Mouse (Mus musculus): ENCODE data around the gene Os9. TPM values are rescaled to one million over a fixed set of nuclear protein-coding genes. Genes with fewer than 3 reads are reported as not detected.
"Not testable (repeated sequence)": the region's sequence is repeated elsewhere in the genome, so short reads cannot be mapped to it uniquely, and the experiment has no call there.

Os9 gene
- total and polyA plus RNA-seq, 3 experiments: 55.4 to 126 (median 99.7) TPM

- Histone ChIP-seq H3K4me3 (ENCODE audit: low read depth, low read length) (no peak overlapping the region), H3K4me1 (ENCODE audit: insufficient read depth, low read depth, low read length) (peaks cover 21% of the 10 kb centered on the region), H3K27me3 (ENCODE audit: insufficient read depth, low read length) (no peaks in the 10 kb centered on the region), H3K36me3 (replicated peaks) (no peaks in the 10 kb centered on the region), H3K9me3 (replicated peaks) (peaks cover 8% of the 10 kb centered on the region)
- TF ChIP-seq CTCF (IDR thresholded peaks at IDR 0.05; ENCODE audit: low read depth, low read length): no peak
- TF ChIP-seq TAL1 (conservative IDR thresholded peaks at IDR 0.05; ENCODE audit: low read depth, low read length): no peak
- no peak for TF ChIP-seq GATA2 (IDR thresholded peaks at IDR 0.05; ENCODE audit: borderline replicate concordance, low read depth, low read length)
- no peak for TF ChIP-seq POLR2AphosphoS5 (IDR thresholded peaks at IDR 0.05; ENCODE audit: insufficient replicate concordance, low read depth, low read length)
- TF ChIP-seq GATA1 (IDR thresholded peaks at IDR 0.05; ENCODE audit: borderline replicate concordance, low read length): no peak
- no peak for DNase-seq (ENCODE audit: low spot score)
- no peak for ATAC-seq (ENCODE audit: extremely low read depth, insufficient number of reproducible peaks, low FRiP score, poor library complexity, severe bottlenecking)
Measured at GRCm38 (mm10) chr10:127156511-127156910, 35.6 kb upstream of the Os9 start.

GRCm38 (mm10) chr10:127156089-127156488 is 35.2 kb upstream of the Os9 start:
- DNase-seq (ENCODE audit: low spot score) (no peak), ATAC-seq (ENCODE audit: extremely low read depth, insufficient number of reproducible peaks, low FRiP score, poor library complexity, severe bottlenecking) (no peak)
- Histone ChIP-seq H3K36me3 (replicated peaks) (no peaks in the 10 kb centered on the region), H3K9me3 (replicated peaks) (peaks cover 8% of the 10 kb centered on the region), H3K4me1 (ENCODE audit: insufficient read depth, low read depth, low read length) (peaks cover 21% of the 10 kb centered on the region), H3K27me3 (ENCODE audit: insufficient read depth, low read length) (no peaks in the 10 kb centered on the region), H3K4me3 (ENCODE audit: low read depth, low read length) (no peak overlapping the region)
- TF ChIP-seq CTCF (IDR thresholded peaks at IDR 0.05; ENCODE audit: low read depth, low read length) (no peak), POLR2AphosphoS5 (IDR thresholded peaks at IDR 0.05; ENCODE audit: insufficient replicate concordance, low read depth, low read length) (no peak), TAL1 (conservative IDR thresholded peaks at IDR 0.05; ENCODE audit: low read depth, low read length) (no peak), GATA2 (IDR thresholded peaks at IDR 0.05; ENCODE audit: borderline replicate concordance, low read depth, low read length) (no peak), GATA1 (IDR thresholded peaks at IDR 0.05; ENCODE audit: borderline replicate concordance, low read length) (no peak)

- H3K27me3 ChIP-seq (ENCODE audit: insufficient read depth, low read length): no peaks in the 10 kb centered on the region
- peaks cover 18% of the 10 kb centered on the region for H3K4me1 ChIP-seq (ENCODE audit: insufficient read depth, low read depth, low read length)
- ATAC-seq (ENCODE audit: extremely low read depth, insufficient number of reproducible peaks, low FRiP score, poor library complexity, severe bottlenecking) (no peak), DNase-seq (ENCODE audit: low spot score) (no peak)
- H3K9me3 ChIP-seq (replicated peaks): peaks cover 8% of the 10 kb centered on the region
- H3K36me3 ChIP-seq (replicated peaks): no peaks in the 10 kb centered on the region
- no peak overlapping the region for H3K4me3 ChIP-seq (ENCODE audit: low read depth, low read length)
- TF ChIP-seq GATA2 (IDR thresholded peaks at IDR 0.05; ENCODE audit: borderline replicate concordance, low read depth, low read length): no peak
- TF ChIP-seq CTCF (IDR thresholded peaks at IDR 0.05; ENCODE audit: low read depth, low read length): no peak
Measured at GRCm38 (mm10) chr10:127154652-127155051, 33.7 kb upstream of the Os9 start.

GRCm38 (mm10) chr10:127154241-127154640 is 33.3 kb upstream of the Os9 start:
- TF ChIP-seq GATA2 (IDR thresholded peaks at IDR 0.05; ENCODE audit: borderline replicate concordance, low read depth, low read length) (no peak), TAL1 (conservative IDR thresholded peaks at IDR 0.05; ENCODE audit: low read depth, low read length) (no peak), CTCF (IDR thresholded peaks at IDR 0.05; ENCODE audit: low read depth, low read length) (no peak), GATA1 (IDR thresholded peaks at IDR 0.05; ENCODE audit: borderline replicate concordance, low read length) (no peak), POLR2AphosphoS5 (IDR thresholded peaks at IDR 0.05; ENCODE audit: insufficient replicate concordance, low read depth, low read length) (no peak)
- no peaks in the 10 kb centered on the region for H3K36me3 ChIP-seq (replicated peaks)

GRCm38 (mm10) chr10:127153323-127153722 is 32.4 kb upstream of the Os9 start:
- no peak for DNase-seq (ENCODE audit: low spot score)
- Histone ChIP-seq H3K27me3 (ENCODE audit: insufficient read depth, low read length) (no peaks in the 10 kb centered on the region), H3K4me3 (ENCODE audit: low read depth, low read length) (no peak overlapping the region), H3K9me3 (replicated peaks) (peaks cover 8% of the 10 kb centered on the region), H3K4me1 (ENCODE audit: insufficient read depth, low read depth, low read length) (peaks cover 9% of the 10 kb centered on the region), H3K36me3 (replicated peaks) (no peaks in the 10 kb centered on the region)
- no peak for ATAC-seq (ENCODE audit: extremely low read depth, insufficient number of reproducible peaks, low FRiP score, poor library complexity, severe bottlenecking)
- no peak for TF ChIP-seq CTCF (IDR thresholded peaks at IDR 0.05; ENCODE audit: low read depth, low read length)
- TF ChIP-seq POLR2AphosphoS5 (IDR thresholded peaks at IDR 0.05; ENCODE audit: insufficient replicate concordance, low read depth, low read length): no peak

More at GRCm38 (mm10) chr10:127154241-127154640, 33.3 kb upstream of the Os9 start:
- ATAC-seq (ENCODE audit: extremely low read depth, insufficient number of reproducible peaks, low FRiP score, poor library complexity, severe bottlenecking) (no peak), DNase-seq (ENCODE audit: low spot score) (no peak)
- Histone ChIP-seq H3K9me3 (replicated peaks) (peaks cover 8% of the 10 kb centered on the region), H3K4me1 (ENCODE audit: insufficient read depth, low read depth, low read length) (peaks cover 16% of the 10 kb centered on the region), H3K27me3 (ENCODE audit: insufficient read depth, low read length) (no peaks in the 10 kb centered on the region), H3K4me3 (ENCODE audit: low read depth, low read length) (no peak overlapping the region)

GRCm38 (mm10) chr10:127152556-127152955 is 31.6 kb upstream of the Os9 start:
- H3K27me3 ChIP-seq (ENCODE audit: insufficient read depth, low read length); H3K36me3 ChIP-seq (replicated peaks); H3K4me1 ChIP-seq (ENCODE audit: insufficient read depth, low read depth, low read length); H3K4me3 ChIP-seq (ENCODE audit: low read depth, low read length); DNase-seq (ENCODE audit: low spot score); ATAC-seq (ENCODE audit: extremely low read depth, insufficient number of reproducible peaks, low FRiP score, poor library complexity, severe bottlenecking); H3K9me3 ChIP-seq (replicated peaks): not testable (repeated sequence)

GRCm38 (mm10) chr10:127151233-127151632 is 30.3 kb upstream of the Os9 start:
- DNase-seq (ENCODE audit: low spot score); H3K36me3 ChIP-seq (replicated peaks); H3K4me3 ChIP-seq (ENCODE audit: low read depth, low read length); H3K27me3 ChIP-seq (ENCODE audit: insufficient read depth, low read length); H3K4me1 ChIP-seq (ENCODE audit: insufficient read depth, low read depth, low read length); H3K9me3 ChIP-seq (replicated peaks); ATAC-seq (ENCODE audit: extremely low read depth, insufficient number of reproducible peaks, low FRiP score, poor library complexity, severe bottlenecking): not testable (repeated sequence)
